Mouse (Mus musculus) kidney, postnatal 0 days (tissue): ENCODE results near the gene Tex19.1. TPM values are rescaled to one million over a fixed set of nuclear protein-coding genes. Genes with fewer than 3 reads are reported as not detected.
"Not testable (repeated sequence)": the region's sequence is repeated elsewhere in the genome, so short reads cannot be mapped to it uniquely, and the experiment has no call there.

Experiments used
- ATAC-seq: fragments of 200-750 bp; cut with Nextera tagmentation; replicated peaks from 2 replicates; pipeline ENCODE4 v1.8.0; 2017; ENCODE audit warnings: low read depth, moderate number of reproducible peaks, moderate TSS enrichment, moderate library complexity; ENCODE audit not compliant: low FRiP score
- DNase-seq: peaks from one replicate; pipeline ENCODE4 v3.0.0-alpha.2; 2016; ENCODE audit warnings: low spot score
- H3K27ac ChIP-seq: fragments of 300-500 bp; sonication (generic); 2 replicates; pipeline ENCODE4 v1.5.1; 2014; ENCODE audit warnings: mild to moderate bottlenecking
- H3K27me3 ChIP-seq: fragments of 300-500 bp; sonication (generic); 2 replicates; pipeline ENCODE4 v1.6.1; 2014; ENCODE audit warnings: low read length, mixed read lengths; ENCODE audit not compliant: insufficient read depth
- H3K36me3 ChIP-seq: fragments of 300-500 bp; sonication (generic); 2 replicates; pipeline ENCODE4 v1.6.1; 2014; ENCODE audit warnings: low read length, mixed read lengths; ENCODE audit not compliant: insufficient read depth
- H3K4me1 ChIP-seq: fragments of 300-500 bp; sonication (generic); replicated peaks from 2 replicates; pipeline ENCODE4 v1.6.1; 2014; ENCODE audit warnings: antibody characterized with exemption, low read length, mixed read lengths; ENCODE audit not compliant: insufficient read depth
- H3K4me2 ChIP-seq: fragments of 300-500 bp; sonication (generic); 2 replicates; pipeline ENCODE4 v1.6.1; 2014; ENCODE audit warnings: mild to moderate bottlenecking, low read length, moderate library complexity, mixed read lengths
- H3K4me3 ChIP-seq: fragments of 300-500 bp; sonication (generic); replicated peaks from 2 replicates; pipeline ENCODE4 v1.5.1; 2014; ENCODE audit warnings: low read depth, low read length
- H3K9ac ChIP-seq: fragments of 300-500 bp; sonication (generic); 2 replicates; pipeline ENCODE4 v1.6.1; 2014; ENCODE audit warnings: low read depth, low read length
- H3K9me3 ChIP-seq: fragments of 300-500 bp; sonication (generic); replicated peaks from 2 replicates; pipeline ENCODE4 v1.6.1; 2016; ENCODE audit warnings: low read length, inconsistent platforms, mixed read lengths
- CTCF ChIP-seq: IDR thresholded peaks from 2 replicates; pipeline ENCODE4 v1.5.1; 2016; ENCODE audit warnings: antibody characterized with exemption, low read depth, mild to moderate bottlenecking, moderate library complexity
- WGBS: fragments of 180-500 bp; shearing (Covaris S2); extraction: QIAGEN DNeasy Blood & Tissue Kit; methylation state at CpG from one replicate; pipeline ENCODE4 v1.1.7; 2014; 5-methylcytosine and 5-hydroxymethylcytosine counted together
- polyA plus RNA-seq: library from polyadenylated mRNA; unstranded; fragments of >200 nt; fragmentation: Nextera tagmentation; extraction: Ambion mirVana; gene quantifications from 2 replicates; pipeline ENCODE4 v1.2.1, GENCODE M21; 2015

Tex19.1 gene
- 0.13 TPM in 1 of 2 replicates, not detected in the other for polyA plus RNA-seq

DNA sequence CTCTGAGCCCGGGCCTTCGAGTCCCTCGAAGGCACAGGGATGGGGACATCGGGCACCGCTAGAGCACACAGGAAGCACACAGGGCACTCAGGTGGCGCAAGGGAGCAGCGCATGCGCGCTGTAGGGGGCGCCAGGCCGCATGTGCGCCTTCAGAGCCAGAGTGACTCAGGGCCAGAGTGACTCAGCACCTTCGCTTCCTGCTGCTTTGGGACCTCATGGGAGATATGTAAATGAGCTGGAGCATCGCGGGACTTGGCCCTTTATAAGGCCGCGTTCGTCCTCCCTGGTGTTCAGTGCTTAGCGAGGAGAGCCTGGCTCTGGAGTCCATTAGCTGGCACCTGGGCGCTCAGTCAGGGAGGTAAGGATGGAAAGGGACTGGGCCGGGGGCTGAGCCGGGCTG lies at the start of gene Tex19.1:
TSS of gene Tex19.1 (plus strand) at position 279 of the 400 bp plus-strand sequence.
- Histone ChIP-seq H3K36me3 (no peaks in the 10 kb centered on the region), H3K27ac (no peak within 1 kb of the TSS), H3K4me1 (no peaks in the 10 kb centered on the region), H3K9me3 (no peaks in the 10 kb centered on the region), H3K4me2 (no peak within 1 kb of the TSS), H3K4me3 (no peak within 1 kb of the TSS), H3K27me3 (no peaks in the 10 kb centered on the region), H3K9ac (no peak within 1 kb of the TSS)
- no peak for TF ChIP-seq CTCF
- DNase-seq (no peak), ATAC-seq (no peak)
- 90% methylated on average over 22 of the region's 22 CpGs for WGBS

DNA sequence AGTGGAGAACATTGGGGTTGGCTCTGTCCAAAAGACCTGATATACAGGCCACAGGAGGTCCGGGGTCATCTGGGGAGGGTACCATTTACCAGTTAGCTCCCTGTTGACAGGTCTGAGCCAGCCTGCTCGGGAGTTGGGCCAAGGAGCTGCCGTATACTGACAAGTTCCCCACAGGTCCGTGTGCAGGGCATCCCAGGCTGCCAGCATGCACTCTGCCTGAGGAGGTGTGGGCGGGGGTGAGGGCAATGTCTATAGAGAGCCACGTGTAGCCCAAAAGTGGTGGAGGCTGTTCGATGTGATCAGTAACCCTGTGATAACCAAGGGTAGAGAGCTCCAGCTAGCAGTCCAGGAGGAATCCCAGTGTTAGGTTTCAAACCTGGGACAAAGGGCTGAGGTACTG lies 46.2 kb upstream of the Tex19.1 start:
- 0 out of 2 replicates have a peak, but pooled peaks cover 6% of the 10 kb centered on the region for H3K4me1 ChIP-seq
- TF ChIP-seq CTCF = no peak
- no peak overlapping the region for H3K4me3 ChIP-seq
- H3K36me3 ChIP-seq = no peaks in the 10 kb centered on the region
- no peaks in the 10 kb centered on the region for H3K27me3 ChIP-seq
- H3K9ac ChIP-seq = no peak overlapping the region
- no peak for ATAC-seq
- DNase-seq = no peak
- WGBS = 50% methylated on average over 7 of the region's 7 CpGs
- no peaks in the 10 kb centered on the region for H3K9me3 ChIP-seq
- no peak overlapping the region for H3K4me2 ChIP-seq
- no peak overlapping the region for H3K27ac ChIP-seq

DNA sequence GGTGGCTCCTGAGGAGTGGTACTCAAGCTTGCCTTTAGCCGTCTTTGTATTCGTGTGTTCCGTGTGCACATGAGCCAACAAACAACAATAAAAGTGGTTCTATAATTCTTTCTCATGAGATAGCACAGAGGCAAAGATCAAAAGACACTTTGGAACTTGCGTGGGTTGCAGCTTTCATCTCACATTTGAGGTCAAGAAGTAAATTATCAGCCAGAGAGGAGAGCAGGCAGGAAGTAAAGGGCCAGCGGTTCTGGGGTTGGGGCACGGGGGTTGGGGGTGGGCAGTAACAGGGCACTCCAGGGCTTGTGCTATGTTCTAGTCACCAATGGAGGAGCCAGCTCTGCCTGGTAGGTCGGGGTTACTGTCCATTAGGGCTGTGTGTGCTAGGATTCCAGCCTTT lies 45.3 kb upstream of the Tex19.1 start:
- TF ChIP-seq CTCF = no peak
- Histone ChIP-seq H3K4me2 (no peak overlapping the region), H3K9me3 (no peaks in the 10 kb centered on the region), H3K27me3 (no peaks in the 10 kb centered on the region), H3K36me3 (no peaks in the 10 kb centered on the region), H3K27ac (peak overlapping the region; percentile 66; the same call in 1 of the 2 replicates), H3K4me1 (0 out of 2 replicates have a peak, but pooled peaks cover 6% of the 10 kb centered on the region), H3K9ac (no peak overlapping the region), H3K4me3 (no peak overlapping the region)
- ATAC-seq (peak; percentile 74; the same call in 1 of the 2 replicates), DNase-seq (peak; percentile 64)
- WGBS = 15% methylated on average over 7 of the region's 7 CpGs

GRCm38 (mm10) chr11:121101124-121101805 lies 44.7 kb upstream of the Tex19.1 start:
- H3K27me3 ChIP-seq = no peaks in the 10 kb centered on the region
- H3K9ac ChIP-seq = no peak overlapping the region
- DNase-seq (no peak), ATAC-seq (no peak)
- peak overlapping the region; percentile 66; the same call in 1 of the 2 replicates for H3K27ac ChIP-seq
- no peak overlapping the region for H3K4me3 ChIP-seq
- 64% methylated on average over 4 of the region's 4 CpGs for WGBS
- no peak overlapping the region for H3K4me2 ChIP-seq
- no peak for TF ChIP-seq CTCF
- no peaks in the 10 kb centered on the region for H3K36me3 ChIP-seq
- no peaks in the 10 kb centered on the region for H3K9me3 ChIP-seq
- 0 out of 2 replicates have a peak, but pooled peaks cover 6% of the 10 kb centered on the region for H3K4me1 ChIP-seq

DNA sequence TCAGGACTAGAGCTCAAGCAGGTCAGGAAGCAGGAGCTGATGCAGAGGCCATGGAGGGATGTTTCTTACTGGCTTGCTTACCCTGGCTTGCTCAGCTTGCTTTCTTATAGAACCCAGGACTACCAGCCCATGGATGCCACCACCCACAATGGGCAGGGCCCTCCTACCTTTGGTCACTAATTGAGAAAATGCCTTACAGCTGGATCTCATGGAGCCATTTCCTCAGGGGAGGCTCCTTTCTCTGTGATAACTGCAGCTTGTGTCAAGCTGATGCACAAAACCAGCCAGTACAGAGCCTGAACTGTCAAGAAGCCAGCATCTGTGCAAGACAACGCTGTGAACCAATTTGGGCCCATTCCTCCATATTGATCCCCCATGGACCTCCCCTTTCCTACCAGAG lies 38.7 kb upstream of the Tex19.1 start:
- not testable (repeated sequence) for H3K9me3 ChIP-seq, H3K9ac ChIP-seq, H3K4me3 ChIP-seq, H3K27ac ChIP-seq, DNase-seq, ATAC-seq, H3K4me1 ChIP-seq, H3K36me3 ChIP-seq, H3K4me2 ChIP-seq, H3K27me3 ChIP-seq
- WGBS = 81% methylated on average over 1 of the region's 1 CpGs

GRCm38 (mm10) chr11:121108061-121108460 lies 37.9 kb upstream of the Tex19.1 start:
- no peaks in the 10 kb centered on the region for H3K27me3 ChIP-seq
- H3K9ac ChIP-seq = no peak overlapping the region
- no peaks in the 10 kb centered on the region for H3K9me3 ChIP-seq
- ATAC-seq (no peak), DNase-seq (peak; percentile 50)
- no peak for TF ChIP-seq CTCF
- H3K4me3 ChIP-seq = no peak overlapping the region
- WGBS = 48% methylated on average over 9 of the region's 9 CpGs
- no peaks in the 10 kb centered on the region for H3K36me3 ChIP-seq
- peaks cover 4% of the 10 kb centered on the region; the same call in 1 of the 2 replicates for H3K4me1 ChIP-seq
- H3K4me2 ChIP-seq = no peak overlapping the region
- no peak overlapping the region for H3K27ac ChIP-seq
